Mouse (Mus musculus): ENCODE data around the gene Acacb. TPM values are rescaled to one million over a fixed set of nuclear protein-coding genes. Genes with fewer than 3 reads are reported as not detected.

Acacb gene
- polyA plus RNA-seq, 1 experiment from 2014 or later, result 2.5 TPM

GRCm38 (mm10) chr5:114275991-114276390, 129.7 kb downstream of the Acacb start:
- Histone ChIP-seq H3K36me3 (ENCODE audit: control insufficient read depth, insufficient read depth, low read length) (no peaks in the 10 kb centered on the region), H3K9ac (replicated peaks; ENCODE audit: low read depth, low read length) (no peak overlapping the region), H3K4me3 (ENCODE audit: low read depth, low read length) (no peak overlapping the region), H3K27me3 (ENCODE audit: control insufficient read depth, insufficient read depth, low read length) (peaks cover 41% of the 10 kb centered on the region), H3K4me2 (replicated peaks; ENCODE audit: low read depth, low read length) (no peak overlapping the region), H3K27ac (ENCODE audit: low read length) (no peak overlapping the region), H3K9me3 (ENCODE audit: control insufficient read depth, low read depth, low read length) (no peaks in the 10 kb centered on the region), H3K4me1 (ENCODE audit: control insufficient read depth, insufficient read depth, low read length) (peaks cover 8% of the 10 kb centered on the region; the same call in 1 of the 2 replicates)
- WGBS, result 32% methylated on average over 16 of the region's 16 CpGs
- ATAC-seq (ENCODE audit: insufficient number of reproducible peaks, insufficient read depth, low FRiP score, low read depth), result no peak

DNA sequence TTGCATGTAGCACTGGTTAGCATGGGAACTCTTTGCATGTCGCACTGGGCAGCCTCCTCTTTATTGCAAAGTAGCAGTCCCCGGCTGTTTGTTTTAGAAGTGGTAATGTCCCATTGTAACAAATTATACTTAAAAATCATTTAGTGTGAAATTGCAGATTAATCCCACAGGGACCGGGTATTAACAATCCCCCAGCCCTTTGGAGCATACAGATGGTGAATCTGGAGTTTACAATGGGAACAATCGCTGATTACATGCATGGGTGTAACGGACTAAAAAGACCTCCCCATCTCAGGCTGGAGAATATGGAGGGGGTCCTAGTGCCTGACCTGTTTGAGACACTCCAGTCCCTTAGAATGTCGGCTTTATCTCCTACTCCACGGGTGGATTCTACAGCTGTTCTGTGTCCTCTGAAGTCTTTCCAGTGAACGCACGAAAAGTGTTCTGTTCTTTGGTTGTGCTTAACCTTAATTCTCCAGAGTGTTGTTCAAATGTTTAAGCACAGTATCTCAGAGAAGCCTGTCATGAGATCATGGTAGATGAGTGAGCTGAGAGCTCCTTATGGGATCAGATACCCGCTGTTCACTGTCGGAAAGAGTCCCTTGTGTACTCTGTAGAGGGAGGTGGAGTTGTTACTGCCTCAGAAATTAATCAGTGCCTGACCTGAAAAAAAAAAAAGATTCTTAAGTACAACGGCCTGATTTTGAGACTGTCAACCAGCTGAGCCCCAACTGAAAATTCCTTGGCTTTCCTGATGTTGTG, 133.2 kb downstream of the Acacb start:
- Histone ChIP-seq H3K4me1 (ENCODE audit: control insufficient read depth, insufficient read depth, low read length) (no peaks in the 10 kb centered on the region), H3K27ac (ENCODE audit: low read length) (no peak overlapping the region), H3K27me3 (ENCODE audit: control insufficient read depth, insufficient read depth, low read length) (peaks cover 15% of the 10 kb centered on the region), H3K9me3 (ENCODE audit: control insufficient read depth, low read depth, low read length) (no peaks in the 10 kb centered on the region), H3K36me3 (ENCODE audit: control insufficient read depth, insufficient read depth, low read length) (no peaks in the 10 kb centered on the region), H3K9ac (replicated peaks; ENCODE audit: low read depth, low read length) (no peak overlapping the region), H3K4me2 (replicated peaks; ENCODE audit: low read depth, low read length) (no peak overlapping the region), H3K4me3 (ENCODE audit: low read depth, low read length) (no peak overlapping the region)
- 48% methylated on average over 12 of the region's 12 CpGs for WGBS
- no peak for ATAC-seq (ENCODE audit: insufficient number of reproducible peaks, insufficient read depth, low FRiP score, low read depth)

DNA sequence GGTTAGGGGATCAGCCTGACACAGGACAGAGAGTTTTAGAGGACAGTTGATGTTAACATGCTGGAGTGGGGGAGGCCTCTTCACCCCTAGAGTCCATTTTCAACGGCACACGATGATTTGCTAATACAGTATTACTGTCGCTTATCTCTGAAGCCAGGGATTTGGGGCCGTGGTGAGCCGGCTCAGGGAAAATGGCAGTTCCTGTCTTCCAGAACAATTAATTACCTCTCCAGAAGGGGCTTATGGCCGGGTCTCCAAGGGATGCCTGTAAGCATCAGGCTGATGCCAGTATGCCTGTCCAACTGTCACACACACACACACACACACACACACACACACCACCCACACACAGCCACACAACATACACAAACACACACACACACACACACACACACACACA, 136.0 kb downstream of the Acacb start:
- ATAC-seq (ENCODE audit: insufficient number of reproducible peaks, insufficient read depth, low FRiP score, low read depth), result no peak
- no peaks in the 10 kb centered on the region for H3K9me3 ChIP-seq (ENCODE audit: control insufficient read depth, low read depth, low read length)
- H3K9ac ChIP-seq (replicated peaks; ENCODE audit: low read depth, low read length), result no peak overlapping the region
- no peak overlapping the region for H3K27ac ChIP-seq (ENCODE audit: low read length)
- no peaks in the 10 kb centered on the region for H3K27me3 ChIP-seq (ENCODE audit: control insufficient read depth, insufficient read depth, low read length)
- no peaks in the 10 kb centered on the region for H3K4me1 ChIP-seq (ENCODE audit: control insufficient read depth, insufficient read depth, low read length)
- WGBS, result 21% methylated on average over 6 of the region's 6 CpGs
- H3K36me3 ChIP-seq (ENCODE audit: control insufficient read depth, insufficient read depth, low read length), result no peaks in the 10 kb centered on the region
- H3K4me2 ChIP-seq (replicated peaks; ENCODE audit: low read depth, low read length), result no peak overlapping the region
- H3K4me3 ChIP-seq (ENCODE audit: low read depth, low read length), result no peak overlapping the region

DNA sequence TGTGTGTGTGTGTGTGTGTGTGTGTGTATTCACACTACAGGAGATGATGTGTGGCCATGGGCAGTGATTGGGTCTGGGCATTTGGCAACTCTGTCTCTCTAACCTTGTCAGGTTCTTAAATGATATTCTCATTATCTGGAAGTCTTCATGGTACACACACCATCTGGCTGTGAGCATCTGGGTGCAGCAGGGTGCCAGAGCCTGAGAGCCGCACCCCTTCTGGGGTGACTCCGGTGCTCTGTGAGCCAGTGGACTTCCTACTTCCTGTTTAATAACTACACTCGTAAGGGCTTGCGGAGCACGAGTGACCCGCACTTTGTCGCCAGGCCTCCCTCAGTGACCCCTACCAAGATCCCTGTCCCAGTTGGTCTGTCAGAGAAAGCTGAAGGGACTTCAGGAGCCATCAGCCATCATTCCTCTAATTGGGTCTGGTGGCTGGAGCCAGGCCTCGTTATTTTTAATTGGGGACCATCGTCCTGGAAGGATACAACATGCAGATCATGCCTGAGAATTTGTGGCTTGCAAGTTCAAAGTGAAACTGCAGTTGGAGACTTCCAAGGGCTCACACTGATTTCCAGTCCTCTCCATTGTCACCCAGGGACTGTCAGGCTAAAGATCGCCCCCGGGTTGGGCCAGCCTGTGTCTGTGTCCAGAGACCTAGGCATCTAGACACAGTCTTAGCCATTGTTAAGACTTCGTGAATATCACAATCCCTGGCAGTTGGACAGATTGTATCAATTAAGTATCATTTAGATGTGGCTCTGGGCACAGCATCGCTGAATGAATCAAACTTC, 138.5 kb downstream of the Acacb start:
- Histone ChIP-seq H3K4me2 (replicated peaks; ENCODE audit: low read depth, low read length) (no peak overlapping the region), H3K36me3 (ENCODE audit: control insufficient read depth, insufficient read depth, low read length) (no peaks in the 10 kb centered on the region), H3K27ac (ENCODE audit: low read length) (no peak overlapping the region), H3K4me3 (ENCODE audit: low read depth, low read length) (no peak overlapping the region), H3K9ac (replicated peaks; ENCODE audit: low read depth, low read length) (no peak overlapping the region), H3K27me3 (ENCODE audit: control insufficient read depth, insufficient read depth, low read length) (no peaks in the 10 kb centered on the region), H3K9me3 (ENCODE audit: control insufficient read depth, low read depth, low read length) (no peaks in the 10 kb centered on the region), H3K4me1 (ENCODE audit: control insufficient read depth, insufficient read depth, low read length) (no peaks in the 10 kb centered on the region)
- WGBS, result 74% methylated on average over 13 of the region's 13 CpGs
- no peak for ATAC-seq (ENCODE audit: insufficient number of reproducible peaks, insufficient read depth, low FRiP score, low read depth)

- Histone ChIP-seq H3K36me3 (ENCODE audit: control insufficient read depth, insufficient read depth, low read length) (no peaks in the 10 kb centered on the region), H3K4me3 (ENCODE audit: low read depth, low read length) (no peak overlapping the region), H3K4me2 (replicated peaks; ENCODE audit: low read depth, low read length) (no peak overlapping the region), H3K27ac (ENCODE audit: low read length) (no peak overlapping the region), H3K9ac (replicated peaks; ENCODE audit: low read depth, low read length) (no peak overlapping the region), H3K27me3 (ENCODE audit: control insufficient read depth, insufficient read depth, low read length) (no peaks in the 10 kb centered on the region), H3K4me1 (ENCODE audit: control insufficient read depth, insufficient read depth, low read length) (no peaks in the 10 kb centered on the region), H3K9me3 (ENCODE audit: control insufficient read depth, low read depth, low read length) (no peaks in the 10 kb centered on the region)
- WGBS, result 90% methylated on average over 3 of the region's 3 CpGs
- no peak for ATAC-seq (ENCODE audit: insufficient number of reproducible peaks, insufficient read depth, low FRiP score, low read depth)
Observed at GRCm38 (mm10) chr5:114285398-114285700, 139.0 kb downstream of the Acacb start.

GRCm38 (mm10) chr5:114286102-114286501, 139.8 kb downstream of the Acacb start:
- no peak overlapping the region for H3K4me3 ChIP-seq (ENCODE audit: low read depth, low read length)
- no peak overlapping the region for H3K4me2 ChIP-seq (replicated peaks; ENCODE audit: low read depth, low read length)
- no peak overlapping the region for H3K9ac ChIP-seq (replicated peaks; ENCODE audit: low read depth, low read length)
- no peak overlapping the region for H3K27ac ChIP-seq (ENCODE audit: low read length)
- H3K9me3 ChIP-seq (ENCODE audit: control insufficient read depth, low read depth, low read length), result no peaks in the 10 kb centered on the region
- WGBS, result 73% methylated on average over 4 of the region's 4 CpGs
- no peak for ATAC-seq (ENCODE audit: insufficient number of reproducible peaks, insufficient read depth, low FRiP score, low read depth)
- no peaks in the 10 kb centered on the region for H3K36me3 ChIP-seq (ENCODE audit: control insufficient read depth, insufficient read depth, low read length)
- no peaks in the 10 kb centered on the region for H3K4me1 ChIP-seq (ENCODE audit: control insufficient read depth, insufficient read depth, low read length)
- H3K27me3 ChIP-seq (ENCODE audit: control insufficient read depth, insufficient read depth, low read length), result no peaks in the 10 kb centered on the region

GRCm38 (mm10) chr5:114286872-114287571, 140.7 kb downstream of the Acacb start:
- ATAC-seq (ENCODE audit: insufficient number of reproducible peaks, insufficient read depth, low FRiP score, low read depth), result no peak
- Histone ChIP-seq H3K9ac (replicated peaks; ENCODE audit: low read depth, low read length) (no peak overlapping the region), H3K27me3 (ENCODE audit: control insufficient read depth, insufficient read depth, low read length) (no peaks in the 10 kb centered on the region)

GRCm38 (mm10) chr5:114288396-114288795, 142.1 kb downstream of the Acacb start:
- Histone ChIP-seq H3K9me3 (ENCODE audit: control insufficient read depth, low read depth, low read length) (no peaks in the 10 kb centered on the region), H3K4me1 (ENCODE audit: control insufficient read depth, insufficient read depth, low read length) (no peaks in the 10 kb centered on the region), H3K4me2 (replicated peaks; ENCODE audit: low read depth, low read length) (no peak overlapping the region), H3K9ac (replicated peaks; ENCODE audit: low read depth, low read length) (no peak overlapping the region), H3K36me3 (ENCODE audit: control insufficient read depth, insufficient read depth, low read length) (no peaks in the 10 kb centered on the region), H3K27me3 (ENCODE audit: control insufficient read depth, insufficient read depth, low read length) (no peaks in the 10 kb centered on the region), H3K27ac (ENCODE audit: low read length) (no peak overlapping the region), H3K4me3 (ENCODE audit: low read depth, low read length) (no peak overlapping the region)
- no peak for ATAC-seq (ENCODE audit: insufficient number of reproducible peaks, insufficient read depth, low FRiP score, low read depth)
- 79% methylated on average over 5 of the region's 5 CpGs for WGBS

More at GRCm38 (mm10) chr5:114286872-114287571, 140.7 kb downstream of the Acacb start:
- Histone ChIP-seq H3K4me2 (replicated peaks; ENCODE audit: low read depth, low read length) (no peak overlapping the region), H3K9me3 (ENCODE audit: control insufficient read depth, low read depth, low read length) (no peaks in the 10 kb centered on the region), H3K27ac (ENCODE audit: low read length) (no peak overlapping the region), H3K4me1 (ENCODE audit: control insufficient read depth, insufficient read depth, low read length) (no peaks in the 10 kb centered on the region), H3K36me3 (ENCODE audit: control insufficient read depth, insufficient read depth, low read length) (no peaks in the 10 kb centered on the region), H3K4me3 (ENCODE audit: low read depth, low read length) (no peak overlapping the region)
- 67% methylated on average over 16 of the region's 16 CpGs for WGBS
